Mouse (Mus musculus) MEL (cell line): ENCODE measurements around the gene Cpox.

Experiments used
- CHD1 ChIP-seq: IDR thresholded peaks from 2 replicates; pipeline ENCODE4 v1.6.1; 2012; ENCODE audit warnings: low read depth, mild to moderate bottlenecking, inconsistent platforms, low read length, improper control_type of control experiment
- CHD2 ChIP-seq: IDR thresholded peaks from 2 replicates; pipeline ENCODE4 v1.6.1; 2011; ENCODE audit warnings: low read length, improper control_type of control experiment
- CTCF ChIP-seq, 3 experiments: IDR thresholded peaks in 2 of 3; conservative IDR thresholded peaks in 1 of 3; 2 replicates each; pipeline ENCODE4 v1.5.1; 2011 to 2012; ENCODE audit warnings: low read length in 3 of 3, low read depth in 2 of 3, mild to moderate bottlenecking in 2 of 3, improper control_type of control experiment in 1 of 3, inconsistent platforms in 1 of 3, mixed read lengths in 1 of 3, moderate library complexity in 1 of 3; ENCODE audit not compliant: control insufficient read depth in 1 of 3, insufficient read depth in 1 of 3, poor library complexity in 1 of 3, severe bottlenecking in 1 of 3
- ELF1 ChIP-seq: IDR thresholded peaks from 2 replicates; pipeline ENCODE4 v1.6.1; 2014; ENCODE audit warnings: low read depth, mild to moderate bottlenecking, inconsistent platforms, low read length, improper control_type of control experiment, moderate library complexity
- EP300 ChIP-seq, 2 experiments: IDR thresholded peaks; 2 replicates each; pipeline ENCODE4 v1.6.1; 2011; ENCODE audit warnings: improper control_type of control experiment in 2 of 2, low read length in 2 of 2, low read depth in 1 of 2, mild to moderate bottlenecking in 1 of 2
- JUND ChIP-seq: IDR thresholded peaks from 2 replicates; pipeline ENCODE4 v1.6.1; 2011; ENCODE audit warnings: low read depth, mild to moderate bottlenecking, improper control_type of control experiment, low read length
- MAX ChIP-seq: IDR thresholded peaks from 2 replicates; pipeline ENCODE4 v1.6.1; 2011; ENCODE audit warnings: low read length, improper control_type of control experiment
- MAZ ChIP-seq: IDR thresholded peaks from 2 replicates; pipeline ENCODE4 v1.6.1; 2012; ENCODE audit warnings: low read depth, mild to moderate bottlenecking, inconsistent platforms, low read length, improper control_type of control experiment
- MEF2A ChIP-seq: IDR thresholded peaks from 2 replicates; pipeline ENCODE4 v1.6.1; 2014; ENCODE audit warnings: low read depth, mild to moderate bottlenecking, inconsistent platforms, low read length, improper control_type of control experiment; ENCODE audit not compliant: poor library complexity, insufficient replicate concordance, severe bottlenecking; ENCODE audit errors: extremely low read depth
- POLR2A ChIP-seq, 2 experiments: IDR thresholded peaks; 2 replicates each; pipeline ENCODE4 v1.6.1; 2011 to 2012; ENCODE audit warnings: low read length in 2 of 2, mild to moderate bottlenecking in 2 of 2, control low read depth in 1 of 2, improper control_type of control experiment in 1 of 2, low read depth in 1 of 2, moderate library complexity in 1 of 2; ENCODE audit not compliant: control insufficient read depth in 1 of 2, insufficient read depth in 1 of 2, poor library complexity in 1 of 2
- POLR2AphosphoS5 ChIP-seq: IDR thresholded peaks from 2 replicates; pipeline ENCODE4 v1.6.1; 2012; ENCODE audit warnings: low read depth, borderline replicate concordance, mild to moderate bottlenecking, inconsistent platforms, low read length, moderate library complexity, mixed read lengths
- UBTF ChIP-seq: IDR thresholded peaks from 2 replicates; pipeline ENCODE4 v1.6.1; 2012; ENCODE audit warnings: low read depth, mild to moderate bottlenecking, inconsistent platforms, low read length, improper control_type of control experiment, moderate library complexity, borderline replicate concordance; ENCODE audit not compliant: insufficient read depth
- ZNF384 ChIP-seq: IDR thresholded peaks from 2 replicates; pipeline ENCODE4 v1.6.1; 2012; ENCODE audit warnings: low read depth, mild to moderate bottlenecking, inconsistent platforms, low read length, improper control_type of control experiment

GRCm38 (mm10) chr16:58715018-58715417 is 44.9 kb downstream of the Cpox start:
- TF ChIP-seq POLR2A (IDR thresholded peaks at IDR 0.05; ENCODE audit: control insufficient read depth in 1 of 2, insufficient read depth in 1 of 2, low read depth in 1 of 2, low read length in 2 of 2, poor library complexity in 1 of 2) (no peak), POLR2AphosphoS5 (no peak), MEF2A (no peak), ELF1 (no peak), CTCF (IDR thresholded peaks at IDR 0.05 in 2 of 3, conservative IDR thresholded peaks at IDR 0.05 in 1 of 3; ENCODE audit: control insufficient read depth in 1 of 3, insufficient read depth in 1 of 3, low read depth in 2 of 3, low read length in 3 of 3, poor library complexity in 1 of 3, severe bottlenecking in 1 of 3) (no peak), UBTF (no peak), ZNF384 (no peak), CHD2 (no peak), EP300 (IDR thresholded peaks at IDR 0.05; ENCODE audit: low read depth in 1 of 2, low read length in 2 of 2) (no peak), JUND (no peak), MAZ (no peak), MAX (no peak), CHD1 (no peak)
